Mouse (Mus musculus) large intestine, adult 2 months (tissue): Measurements from ENCODE around the gene Acacb. TPM values are rescaled to one million over a fixed set of nuclear protein-coding genes. Genes with fewer than 3 reads are reported as not detected.

Experiments used
- DNase-seq: peaks from one replicate; pipeline ENCODE4 v3.0.0-alpha.2; 2012; ENCODE audit warnings: low read depth, low spot score
- WGBS: fragments of 180-500 bp; shearing (Covaris S2); methylation state at CpG from one replicate; pipeline ENCODE4 v1.1.7; 2018; 5-methylcytosine and 5-hydroxymethylcytosine counted together
- polyA plus RNA-seq: library from polyadenylated mRNA; depleted of rRNA; stranded (reverse); fragments of >200 nt; gene quantifications from 2 replicates; pipeline ENCODE4 v1.2.3, GENCODE M21; 2012

Acacb gene
- polyA plus RNA-seq, 1 experiment = 2.8 TPM

DNA sequence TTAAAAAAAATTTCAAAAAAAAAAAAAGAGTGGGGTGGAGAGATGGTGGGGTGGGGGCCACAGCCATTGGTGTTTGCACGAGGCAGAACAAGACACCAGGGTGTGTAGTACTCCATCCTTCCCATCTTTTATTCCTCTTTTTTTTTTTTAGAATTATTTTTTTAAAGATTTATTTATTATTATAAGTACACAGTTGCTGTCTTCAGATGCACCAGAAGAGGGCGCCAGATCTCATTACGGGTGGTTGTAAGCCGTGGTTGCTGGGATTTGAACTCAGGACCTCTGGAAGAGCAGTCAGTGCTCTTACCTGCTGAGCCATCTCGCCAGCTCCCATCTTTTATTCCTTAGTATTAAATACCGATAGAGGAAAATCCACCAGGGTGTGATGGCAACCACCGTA lies 27.1 kb downstream of the Acacb start:
- WGBS = 73% methylated on average over 7 of the region's 7 CpGs
- DNase-seq = no peak

DNA sequence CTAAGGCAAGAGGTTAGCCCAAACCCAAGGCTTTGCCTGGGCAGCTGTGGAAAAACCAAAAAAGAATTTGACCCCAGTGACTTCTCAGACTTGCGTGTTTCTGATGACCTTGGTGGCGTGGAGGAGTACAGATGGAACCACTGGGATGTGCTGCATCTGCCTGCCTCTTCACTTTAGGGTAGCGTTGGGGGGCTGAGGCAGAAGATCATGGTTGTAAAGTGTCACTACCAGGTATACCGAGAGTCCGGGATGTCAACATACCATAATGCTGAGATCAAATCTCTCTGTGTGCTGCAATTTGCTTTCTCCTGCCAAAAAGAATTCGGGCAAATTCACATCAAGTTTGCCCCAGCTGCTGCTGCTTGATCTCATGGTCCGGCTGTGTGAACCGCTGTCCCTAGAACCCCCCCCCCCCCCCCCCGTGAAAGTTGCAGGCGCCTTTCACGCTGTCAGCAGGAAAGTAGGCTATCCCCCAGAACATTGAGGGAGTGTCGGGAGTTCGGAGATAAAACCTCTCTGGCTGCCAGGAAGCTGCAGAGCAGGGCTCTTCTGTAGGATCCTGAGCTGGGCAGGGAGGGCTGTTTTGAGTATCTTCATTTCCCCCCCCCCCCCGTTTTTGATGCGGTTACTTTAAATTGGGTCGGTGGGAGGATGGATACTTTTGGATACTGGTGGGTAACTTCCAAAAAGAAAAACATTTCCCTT lies 27.7 kb downstream of the Acacb start:
- WGBS = 18% methylated on average over 16 of the region's 16 CpGs

DNA sequence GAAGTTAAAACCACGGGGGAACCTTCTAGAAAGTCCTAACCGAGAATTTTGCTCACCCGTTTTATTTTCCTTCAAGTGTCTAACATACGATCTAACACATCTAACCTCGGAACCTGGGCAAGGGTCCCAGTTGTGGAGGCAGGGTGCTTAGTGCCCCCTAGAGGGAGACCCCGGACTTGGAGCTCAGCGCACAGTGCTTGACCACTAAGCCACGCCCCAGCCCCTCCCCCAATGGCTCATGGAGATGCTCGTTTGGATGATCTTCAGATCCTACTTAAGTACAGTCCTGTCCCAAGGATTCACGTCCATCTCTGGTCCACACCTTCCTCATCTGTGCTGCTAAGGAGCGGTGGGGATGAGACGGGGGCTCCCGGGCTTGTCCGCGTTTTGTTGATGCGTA lies 28.3 kb downstream of the Acacb start:
- no peak for DNase-seq
- 19% methylated on average over 16 of the region's 16 CpGs for WGBS

More for the DNA sequence above, 27.7 kb downstream of the Acacb start:
- DNase-seq = no peak

DNA sequence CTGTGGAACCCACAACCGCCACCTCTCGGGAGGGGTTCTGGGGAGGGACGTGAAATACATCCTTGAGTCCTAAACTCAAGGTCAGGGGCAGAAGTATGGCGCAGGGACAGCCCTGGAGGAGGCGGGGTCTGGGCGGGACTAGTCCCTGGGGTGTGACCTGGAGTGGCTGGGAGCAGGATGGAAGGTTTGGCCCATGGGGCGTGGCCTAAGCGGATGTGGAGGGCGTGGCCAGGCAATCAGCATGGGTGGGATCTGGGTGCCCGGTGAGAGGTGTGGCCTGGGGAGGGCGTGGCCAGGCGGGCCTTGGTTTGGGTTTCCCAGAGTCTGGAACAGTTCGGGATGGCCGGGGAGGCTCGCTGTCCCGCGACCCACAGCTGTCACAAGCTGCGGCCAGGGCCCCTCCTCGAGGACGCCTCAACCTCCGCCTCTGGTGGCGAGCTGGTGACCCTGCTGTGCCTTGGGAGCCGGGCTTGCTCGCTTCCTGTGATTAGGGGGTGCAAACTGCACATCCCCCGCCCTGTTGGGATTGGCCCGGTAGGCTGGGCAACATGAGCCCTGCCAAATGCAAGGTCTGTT lies 29.3 kb downstream of the Acacb start:
- under 1% methylated on average over 26 of the region's 26 CpGs for WGBS
- peak; percentile 92 for DNase-seq

DNA sequence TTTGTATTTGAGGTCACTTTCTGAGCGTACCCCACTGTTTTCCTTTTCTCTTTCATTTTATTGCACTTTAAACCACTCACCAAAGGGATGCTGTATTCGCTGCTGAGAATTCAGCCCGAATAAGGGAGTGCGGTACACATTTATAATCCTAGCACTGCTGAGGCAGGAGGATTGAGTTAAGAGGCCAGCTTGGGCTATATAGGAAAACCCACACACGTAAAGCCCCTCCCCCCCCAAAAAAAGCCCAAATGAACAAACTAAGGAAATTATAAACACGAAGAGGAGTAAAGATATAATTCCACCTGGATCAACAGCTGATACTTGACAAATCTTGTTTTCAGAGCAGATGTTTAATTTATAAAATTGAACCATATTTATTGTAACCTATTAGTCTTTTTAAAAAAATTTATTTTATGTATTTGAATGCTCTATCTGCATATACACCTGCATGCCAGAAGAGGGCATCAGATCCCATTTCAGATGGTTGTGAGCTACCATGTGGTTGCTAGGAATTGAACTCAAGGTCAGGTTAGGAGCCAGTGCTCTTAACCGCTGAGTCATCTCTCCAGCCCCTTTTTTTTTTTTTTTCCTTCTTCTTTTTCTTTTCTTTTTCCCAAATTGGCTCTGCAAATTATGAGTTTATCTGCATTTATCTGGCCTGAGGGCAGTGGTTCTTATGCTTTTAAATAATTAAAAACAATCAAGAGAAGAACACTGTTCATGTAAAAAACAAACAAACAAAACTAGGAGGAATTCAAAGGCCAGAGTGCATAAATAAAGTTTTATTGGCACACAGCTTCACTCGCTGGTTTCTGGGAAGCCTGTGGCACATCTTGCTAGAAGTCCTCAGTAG lies 30.4 kb downstream of the Acacb start:
- 49% methylated on average over 8 of the region's 8 CpGs for WGBS

DNA sequence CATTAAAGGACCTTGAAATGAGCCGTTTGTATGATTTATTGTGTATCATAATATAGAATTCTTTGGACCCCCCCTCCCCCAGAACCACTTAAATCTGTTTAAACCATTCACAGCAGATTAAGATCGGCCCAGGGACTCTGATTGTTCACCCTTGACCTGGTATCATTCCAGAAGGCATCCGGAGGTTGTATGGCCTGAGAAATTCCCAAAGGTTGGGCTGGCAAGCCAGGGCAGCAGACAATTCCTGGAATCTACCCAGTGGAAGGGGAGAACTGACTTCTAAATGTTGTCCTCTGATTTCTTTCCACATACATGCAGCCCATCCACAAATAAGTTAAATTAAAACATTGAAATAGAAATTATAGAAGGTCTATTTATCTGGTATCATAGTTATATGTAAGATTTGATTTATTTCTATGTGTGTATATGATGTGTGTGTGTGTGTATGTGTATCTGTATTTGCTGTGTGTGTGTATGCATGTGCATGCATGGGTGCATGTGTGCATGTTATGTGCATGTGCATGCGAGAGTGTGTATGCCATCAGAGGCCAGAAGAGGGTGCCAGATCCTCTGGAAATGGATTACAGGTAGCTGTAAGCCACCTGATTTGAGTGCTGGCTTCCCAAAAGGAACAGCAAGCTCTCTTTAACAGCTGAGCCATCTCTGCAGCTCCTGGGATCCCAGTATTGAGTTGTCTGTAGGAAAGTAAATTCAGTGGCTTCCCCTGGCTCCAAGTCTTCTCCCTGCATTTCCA lies 31.8 kb downstream of the Acacb start:
- 62% methylated on average over 4 of the region's 4 CpGs for WGBS

More for the DNA sequence above, 30.4 kb downstream of the Acacb start:
- no peak for DNase-seq

DNA sequence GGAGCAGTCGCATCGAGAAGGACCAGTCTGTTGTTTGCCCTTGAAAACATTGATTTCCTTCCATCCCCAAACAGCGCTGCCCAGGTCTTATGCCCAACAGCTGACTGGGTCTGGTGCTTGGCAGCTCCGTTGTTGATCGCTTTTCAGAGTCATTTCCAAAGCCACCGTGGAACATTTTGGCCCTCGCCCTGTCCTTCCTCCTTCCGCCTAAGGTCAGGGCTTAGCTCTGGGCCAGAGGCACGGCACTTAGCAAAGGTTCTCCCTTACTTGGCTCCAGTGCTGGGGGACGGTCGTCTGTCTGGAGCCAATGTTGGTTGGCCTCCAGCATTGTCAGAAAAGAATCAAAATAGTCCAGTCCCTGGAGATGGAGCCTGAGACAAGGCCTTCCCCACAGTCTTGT lies 33.2 kb downstream of the Acacb start:
- 81% methylated on average over 11 of the region's 11 CpGs for WGBS
- DNase-seq = no peak

More for the DNA sequence above, 31.8 kb downstream of the Acacb start:
- DNase-seq = no peak

DNA sequence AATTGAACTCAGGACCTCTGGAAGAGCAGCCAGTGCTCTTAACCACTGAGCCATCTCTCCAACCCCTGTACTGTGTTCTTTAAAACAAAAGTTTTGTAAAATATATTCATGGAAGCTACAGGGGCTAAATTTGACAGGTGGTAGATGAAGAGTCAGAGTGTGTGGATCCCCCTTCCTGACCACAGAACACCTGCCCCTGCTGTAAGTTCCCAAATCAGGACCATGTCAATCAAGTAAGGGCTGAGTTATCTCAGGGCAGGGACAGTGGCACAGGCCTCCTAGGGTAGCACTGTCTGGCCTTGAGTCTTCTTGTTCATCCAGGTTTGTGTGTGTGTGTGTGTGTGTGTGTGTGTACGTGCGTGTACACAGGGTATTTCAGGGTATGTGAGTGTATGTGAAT lies 37.2 kb downstream of the Acacb start:
- 96% methylated on average over 2 of the region's 2 CpGs for WGBS

DNA sequence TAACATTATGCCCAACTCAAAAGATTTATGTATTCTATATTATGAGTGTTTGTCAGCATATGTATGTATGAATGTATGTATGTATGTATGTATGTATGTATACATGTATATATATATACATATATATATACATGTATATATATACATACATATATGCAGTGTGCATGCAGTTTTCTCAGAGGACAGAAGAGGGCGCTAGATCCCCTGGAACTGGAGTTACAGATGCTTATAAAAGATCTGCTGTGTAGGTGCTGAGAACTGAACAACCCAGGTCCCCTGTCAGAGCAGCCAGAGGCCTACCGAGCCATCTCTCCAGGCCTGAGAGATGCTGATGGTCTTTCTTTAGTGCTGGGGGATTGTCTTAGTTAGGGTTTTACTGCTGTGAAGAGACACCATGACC lies 40.8 kb downstream of the Acacb start:
- no peak for DNase-seq
- 69% methylated on average over 2 of the region's 2 CpGs for WGBS

More for the DNA sequence above, 37.2 kb downstream of the Acacb start:
- DNase-seq = no peak

DNA sequence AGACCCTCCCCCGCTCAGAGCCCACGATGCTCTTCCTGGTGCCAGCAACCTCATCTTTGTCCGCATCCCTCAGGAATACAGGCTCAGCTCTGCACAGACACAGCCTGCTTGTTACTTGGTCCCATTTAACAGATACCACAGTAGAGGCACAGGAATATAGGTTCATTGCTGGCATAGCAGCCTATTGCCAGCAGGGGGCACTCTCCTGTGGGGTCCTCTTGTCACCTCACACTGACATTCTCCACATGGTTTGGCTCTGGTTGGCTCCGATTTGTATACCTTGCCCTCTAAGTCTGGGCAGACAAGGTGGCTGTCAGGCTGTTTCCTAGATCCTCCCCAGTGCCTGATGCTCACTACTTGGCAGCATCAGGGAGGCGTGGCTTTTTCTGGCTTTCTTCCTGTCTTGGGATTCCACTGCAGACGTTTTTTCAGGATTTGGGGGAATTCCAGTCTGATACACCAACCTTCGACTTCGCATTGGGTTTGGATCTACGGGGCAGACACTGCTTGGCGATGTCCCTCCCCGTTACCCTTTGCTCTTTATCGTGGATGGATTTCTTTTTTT lies 42.6 kb downstream of the Acacb start:
- WGBS = 73% methylated on average over 12 of the region's 12 CpGs
- no peak for DNase-seq

DNA sequence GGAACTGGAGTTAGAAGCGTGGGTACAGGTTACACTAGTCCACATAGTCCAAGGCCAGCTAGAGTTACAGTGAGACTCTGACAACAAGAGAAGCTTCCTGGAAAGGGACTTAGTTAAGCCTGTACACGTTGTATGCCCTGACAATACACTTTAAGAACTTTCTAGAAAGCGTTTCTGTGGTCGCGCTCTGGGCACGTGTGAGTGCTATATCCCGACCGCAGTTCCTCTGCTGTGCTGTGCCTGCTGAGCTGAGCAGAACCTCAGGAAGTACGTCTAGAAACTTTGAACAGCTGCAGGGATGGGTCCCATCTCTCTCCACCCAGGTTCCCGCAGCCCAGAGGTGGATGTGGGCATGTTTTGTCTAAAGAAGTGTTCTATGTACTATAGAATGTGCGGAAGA lies 47.8 kb downstream of the Acacb start:
- DNase-seq = no peak
- 83% methylated on average over 11 of the region's 11 CpGs for WGBS

DNA sequence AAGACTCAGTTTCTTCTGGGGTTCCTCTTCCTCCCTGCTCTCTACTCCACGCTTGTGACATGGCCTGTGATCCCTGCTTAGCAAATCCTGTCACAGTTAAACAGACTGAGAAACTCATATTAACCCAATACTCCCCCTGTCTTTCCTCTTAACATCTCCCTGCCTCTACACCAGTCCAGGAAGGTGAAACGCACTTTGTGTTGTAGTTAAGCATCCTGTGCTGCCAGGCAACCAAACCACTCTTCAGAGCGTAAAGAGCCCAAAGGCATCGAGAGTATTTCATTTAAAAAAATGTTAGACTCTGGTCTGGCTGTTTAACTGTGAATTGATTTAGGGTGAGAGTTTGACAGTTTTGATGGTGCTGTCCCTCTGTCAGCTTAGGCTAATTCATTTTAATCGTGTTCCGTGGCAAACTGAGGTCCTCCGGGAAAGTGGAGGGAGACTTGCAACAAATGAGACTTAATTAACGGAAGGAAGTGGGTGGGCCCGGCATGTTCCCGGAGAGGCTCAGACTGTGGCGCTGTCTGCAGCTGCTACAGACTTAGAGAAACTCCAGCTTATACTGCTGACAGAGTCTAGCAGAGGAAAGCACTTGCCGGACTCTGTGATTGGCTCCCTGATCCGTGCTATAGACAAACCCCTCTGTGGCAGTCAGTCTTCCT lies 52.9 kb downstream of the Acacb start:
- WGBS = 43% methylated on average over 13 of the region's 13 CpGs
- DNase-seq = no peak

DNA sequence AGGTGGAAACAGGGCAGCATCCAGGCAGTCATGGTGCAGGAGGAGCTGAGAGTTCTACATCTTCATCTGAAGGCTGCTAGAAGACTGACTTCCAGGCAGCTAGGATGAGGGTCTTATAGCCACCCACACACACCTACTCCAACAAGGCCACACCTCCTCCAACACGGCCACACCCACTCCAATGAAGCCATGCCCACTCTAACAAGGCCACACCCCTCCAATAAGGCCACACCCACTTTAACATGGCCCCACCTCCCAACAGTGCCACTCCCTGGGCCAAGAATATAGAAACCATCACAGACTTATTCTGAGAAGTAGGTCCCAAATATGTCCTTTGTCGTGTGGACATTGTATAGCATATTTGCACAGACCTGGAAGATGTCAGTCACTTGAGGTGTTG lies 59.8 kb downstream of the Acacb start:
- 75% methylated on average over 2 of the region's 2 CpGs for WGBS
- DNase-seq = no peak

DNA sequence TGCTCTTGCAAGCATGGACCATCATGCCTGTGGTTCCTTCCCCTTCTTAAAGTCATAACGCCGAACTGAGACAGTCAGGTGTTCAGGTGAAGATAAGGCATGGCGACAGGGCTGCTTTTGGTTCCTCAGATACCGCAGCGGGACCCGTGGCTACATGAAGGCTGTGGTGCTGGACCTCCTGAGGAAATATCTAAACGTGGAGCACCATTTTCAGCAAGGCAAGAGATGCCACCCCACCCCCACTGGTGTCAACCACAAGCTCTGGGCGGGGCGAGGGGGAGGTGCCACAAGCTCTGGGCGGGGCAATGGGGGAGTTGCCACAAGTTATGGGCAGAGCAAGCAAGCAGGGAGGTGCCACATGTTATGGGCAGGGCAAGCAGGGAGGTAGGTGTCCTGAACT lies 66.8 kb downstream of the Acacb start:
- WGBS = 66% methylated on average over 10 of the region's 10 CpGs

DNA sequence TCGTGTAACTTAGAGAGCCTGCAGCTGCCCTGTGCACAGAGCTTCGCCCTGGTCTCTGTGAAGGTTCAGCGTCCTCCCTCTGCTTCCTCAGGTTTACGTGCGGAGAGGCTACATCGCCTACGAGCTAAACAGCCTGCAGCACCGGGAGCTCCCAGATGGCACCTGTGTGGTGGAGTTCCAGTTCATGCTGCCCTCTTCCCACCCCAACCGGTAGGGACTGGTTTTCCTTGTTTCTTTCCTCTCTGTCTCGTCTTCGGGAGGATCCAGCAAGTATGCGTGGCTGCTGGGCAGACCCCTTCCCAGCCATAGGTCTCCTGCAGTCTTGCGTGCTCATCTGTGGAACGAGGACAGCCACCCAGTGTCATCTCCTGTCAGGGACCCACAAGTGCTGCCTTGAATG lies 72.4 kb downstream of the Acacb start:
- no peak for DNase-seq
- WGBS = 86% methylated on average over 14 of the region's 14 CpGs

More for the DNA sequence above, 66.8 kb downstream of the Acacb start:
- no peak for DNase-seq

DNA sequence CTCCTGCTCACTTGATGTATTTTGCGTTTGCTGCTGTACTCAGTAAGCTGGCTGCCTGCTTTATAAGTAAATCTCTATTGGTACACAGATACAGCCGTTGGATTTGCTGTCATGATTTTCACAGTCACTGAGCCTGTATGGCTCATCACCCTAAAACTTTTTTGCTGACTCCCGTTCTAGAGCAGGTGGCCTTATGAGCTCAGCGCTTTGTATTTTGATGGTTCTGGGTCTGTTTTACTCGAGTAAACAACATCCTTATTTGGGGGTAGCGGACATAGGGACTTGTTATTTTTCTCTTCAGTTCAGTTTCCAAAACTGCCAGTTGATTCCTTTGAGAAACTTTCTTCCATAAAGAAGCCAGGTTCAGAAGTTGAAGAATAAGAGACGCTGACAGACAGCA lies 79.7 kb downstream of the Acacb start:
- 95% methylated on average over 7 of the region's 7 CpGs for WGBS
- no peak for DNase-seq

DNA sequence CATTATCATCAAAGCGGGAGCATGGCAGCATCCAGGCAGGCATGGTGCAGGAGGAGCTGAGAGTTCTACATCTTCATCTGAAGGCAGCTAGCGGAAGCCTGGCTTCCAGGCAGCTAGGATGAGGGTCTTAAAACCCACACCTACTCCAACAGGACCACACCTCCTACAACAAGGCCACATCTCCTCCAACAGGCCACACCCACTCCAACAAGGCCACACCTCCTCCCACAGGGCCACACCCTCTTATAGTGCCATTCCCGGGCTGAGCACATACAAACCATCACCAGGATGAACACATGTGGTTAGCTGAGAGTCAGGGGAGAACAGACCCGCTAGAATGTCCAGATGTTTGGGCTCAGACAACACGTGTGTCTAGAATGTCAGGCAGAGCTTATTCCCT lies 82.6 kb downstream of the Acacb start:
- 70% methylated on average over 5 of the region's 5 CpGs for WGBS

DNA sequence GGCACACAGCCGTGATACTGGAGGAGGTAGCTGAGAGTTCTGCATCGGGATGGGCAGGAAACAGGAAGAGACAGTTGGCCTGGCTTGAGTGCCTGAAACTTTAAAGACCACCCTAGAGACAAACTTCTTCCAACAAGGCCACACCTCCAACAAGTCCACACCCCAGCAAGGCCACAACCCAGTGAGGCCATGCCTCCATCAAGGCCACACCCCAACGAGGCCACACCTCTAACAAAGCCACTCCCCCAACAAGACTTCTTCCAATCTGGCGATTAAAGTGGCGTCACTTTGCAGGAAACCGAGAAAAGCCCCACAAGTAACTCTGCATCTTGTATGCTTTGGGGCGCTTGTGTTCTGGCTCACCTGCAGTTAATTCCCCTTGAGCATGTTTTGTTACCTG lies 92.6 kb downstream of the Acacb start:
- DNase-seq = no peak
- 33% methylated on average over 7 of the region's 7 CpGs for WGBS

More for the DNA sequence above, 82.6 kb downstream of the Acacb start:
- DNase-seq = no peak

DNA sequence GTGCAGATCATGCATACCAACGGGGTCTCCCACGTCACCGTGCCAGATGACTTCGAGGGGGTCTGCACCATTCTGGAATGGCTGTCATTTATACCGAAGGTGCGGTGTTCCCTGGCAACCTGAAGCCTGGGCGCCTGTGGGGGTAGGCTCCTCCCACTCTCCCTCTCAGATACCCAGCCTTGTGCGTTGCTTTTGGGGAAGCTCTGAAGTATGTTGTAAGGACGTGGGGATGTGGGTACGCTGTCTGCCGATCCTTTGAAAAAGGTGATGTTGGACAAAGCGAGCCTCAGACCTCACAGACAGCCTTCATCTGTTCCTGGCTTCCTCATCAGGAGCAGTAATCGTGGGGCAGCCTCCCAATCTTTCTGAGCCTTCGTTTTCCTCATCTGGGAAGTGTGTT lies 93.4 kb downstream of the Acacb start:
- no peak for DNase-seq
- 60% methylated on average over 14 of the region's 14 CpGs for WGBS
